Mouse (Mus musculus) olfactory bulb, adult 2 months (tissue): Measurements from ENCODE around the gene Tnc.

Experiments used
- CTCF ChIP-seq: fragments of 200-500 bp; IDR thresholded peaks from 2 replicates; pipeline ENCODE4 v1.5.1; 2012; ENCODE audit warnings: low read depth, mild to moderate bottlenecking, low read length, moderate library complexity; ENCODE audit not compliant: insufficient read depth
- POLR2A ChIP-seq: fragments of 200-500 bp; IDR thresholded peaks from 2 replicates; pipeline ENCODE4 v1.6.1; 2012; ENCODE audit warnings: mild to moderate bottlenecking, low read depth, low read length, moderate library complexity; ENCODE audit not compliant: insufficient read depth

- no peak for TF ChIP-seq CTCF
- no peak for TF ChIP-seq POLR2A
These were observed 130.5 kb downstream of the Tnc start for GRCm38 (mm10) chr4:63916288-63916687.
